Mouse (Mus musculus): ENCODE measurements around the gene B3galt4. TPM values are rescaled to one million over a fixed set of nuclear protein-coding genes. Genes with fewer than 3 reads are reported as not detected.
"Not testable (repeated sequence)": the region's sequence is repeated elsewhere in the genome, so short reads cannot be mapped to it uniquely, and the experiment has no call there.

B3galt4 gene
- polyA plus RNA-seq, 1 experiment from 2014 or later: 5.6 TPM

DNA sequence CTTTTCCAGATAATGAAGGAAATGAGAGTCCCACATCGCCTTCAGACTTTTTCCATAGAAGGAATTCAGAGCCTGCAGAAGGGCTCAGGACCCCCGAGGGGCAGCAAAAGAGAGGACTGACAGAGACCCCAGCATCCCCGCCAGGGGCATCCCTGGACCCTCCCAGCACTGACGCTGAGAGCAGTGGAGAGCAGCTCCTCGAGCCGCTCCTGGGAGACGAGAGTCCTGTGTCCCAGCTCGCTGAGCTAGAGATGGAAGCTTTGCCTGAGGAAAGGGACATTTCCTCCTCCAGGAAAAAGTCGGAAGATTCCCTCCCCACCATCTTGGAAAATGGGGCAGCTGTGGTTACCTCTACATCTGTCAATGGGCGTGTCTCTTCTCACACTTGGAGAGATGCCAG lies 38.0 kb downstream of the B3galt4 start:
- Histone ChIP-seq H3K27me3 (no peaks in the 10 kb centered on the region), H3K9me3 (replicated peaks) (no peaks in the 10 kb centered on the region), H3K36me3 (peaks cover 51% of the 10 kb centered on the region), H3K9ac (no peak overlapping the region), H3K4me2 (no peak overlapping the region), H3K27ac (no peak overlapping the region), H3K4me3 (replicated peaks) (no peak overlapping the region), H3K4me1 (peaks cover 60% of the 10 kb centered on the region)
- WGBS: 89% methylated on average over 10 of the region's 10 CpGs
- ATAC-seq (replicated peaks; ENCODE audit: low FRiP score): no peak

GRCm38 (mm10) chr17:33911813-33912414 lies 39.4 kb downstream of the B3galt4 start:
- peak overlapping the region; percentile 14 for H3K4me3 ChIP-seq (replicated peaks)
- H3K36me3 ChIP-seq: peaks cover 45% of the 10 kb centered on the region
- peak overlapping the region; percentile 51 for H3K27ac ChIP-seq
- peak overlapping the region; percentile 98 for H3K4me2 ChIP-seq
- 49% methylated on average over 28 of the region's 28 CpGs for WGBS
- H3K9me3 ChIP-seq (replicated peaks): no peaks in the 10 kb centered on the region
- ATAC-seq (replicated peaks; ENCODE audit: low FRiP score): no peak
- H3K27me3 ChIP-seq: no peaks in the 10 kb centered on the region
- H3K9ac ChIP-seq: peak overlapping the region; percentile 5; the same call in 1 of the 2 replicates
- peaks cover 55% of the 10 kb centered on the region for H3K4me1 ChIP-seq

DNA sequence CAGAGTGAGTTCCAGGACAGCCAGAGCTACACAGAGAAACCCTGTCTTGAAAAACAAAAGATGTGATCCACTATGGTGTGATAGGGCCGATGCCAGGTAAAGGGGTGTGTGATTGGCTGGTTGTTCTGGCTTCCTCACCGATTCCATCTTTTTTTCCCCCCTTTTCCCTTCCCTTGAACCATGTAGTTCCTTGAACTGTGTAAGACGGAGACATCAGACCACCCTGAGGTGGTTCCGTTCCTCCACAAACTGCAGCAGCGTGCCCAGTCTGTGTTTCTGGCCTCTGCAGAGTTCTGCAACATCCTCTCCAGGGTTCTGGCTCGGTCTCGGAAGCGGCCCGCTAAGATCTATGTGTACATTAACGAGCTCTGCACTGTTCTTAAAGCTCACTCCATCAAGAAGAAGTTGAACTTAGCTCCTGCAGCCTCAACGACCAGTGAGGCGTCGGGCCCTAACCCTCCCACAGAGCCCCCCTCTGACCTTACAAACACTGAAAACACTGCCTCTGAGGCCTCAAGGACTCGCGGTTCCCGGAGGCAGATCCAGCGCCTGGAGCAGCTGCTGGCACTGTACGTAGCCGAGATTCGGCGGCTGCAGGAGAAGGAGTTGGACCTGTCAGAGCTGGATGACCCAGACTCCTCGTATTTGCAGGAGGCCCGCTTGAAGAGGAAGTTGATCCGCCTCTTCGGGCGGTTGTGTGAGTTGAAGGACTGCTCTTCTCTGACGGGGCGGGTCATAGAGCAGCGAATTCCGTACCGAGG lies 40.1 kb downstream of the B3galt4 start:
- WGBS: 62% methylated on average over 31 of the region's 31 CpGs

GRCm38 (mm10) chr17:33910346-33911051 lies 40.8 kb downstream of the B3galt4 start:
- peak overlapping the region; percentile 98 for H3K4me2 ChIP-seq
- H3K9me3 ChIP-seq (replicated peaks): no peaks in the 10 kb centered on the region
- no peak for ATAC-seq (replicated peaks; ENCODE audit: low FRiP score)
- peaks cover 45% of the 10 kb centered on the region for H3K36me3 ChIP-seq
- peak overlapping the region; percentile 84 for H3K27ac ChIP-seq
- peak overlapping the region; percentile 66 for H3K4me3 ChIP-seq (replicated peaks)
- no peaks in the 10 kb centered on the region for H3K27me3 ChIP-seq
- peak overlapping the region; percentile 77 for H3K9ac ChIP-seq
- 41% methylated on average over 11 of the region's 11 CpGs for WGBS
- peaks cover 48% of the 10 kb centered on the region for H3K4me1 ChIP-seq

More for the DNA sequence above, 40.1 kb downstream of the B3galt4 start:
- Histone ChIP-seq H3K4me1 (peaks cover 49% of the 10 kb centered on the region), H3K4me2 (peak overlapping the region; percentile 98), H3K36me3 (peaks cover 45% of the 10 kb centered on the region), H3K9ac (0 out of 2 replicates have a peak overlapping the region, but pooled peaks have one; percentile 5), H3K27ac (peak overlapping the region; percentile 51), H3K4me3 (replicated peaks) (peak overlapping the region; percentile 14), H3K9me3 (replicated peaks) (no peaks in the 10 kb centered on the region), H3K27me3 (no peaks in the 10 kb centered on the region)
- ATAC-seq (replicated peaks; ENCODE audit: low FRiP score): no peak

DNA sequence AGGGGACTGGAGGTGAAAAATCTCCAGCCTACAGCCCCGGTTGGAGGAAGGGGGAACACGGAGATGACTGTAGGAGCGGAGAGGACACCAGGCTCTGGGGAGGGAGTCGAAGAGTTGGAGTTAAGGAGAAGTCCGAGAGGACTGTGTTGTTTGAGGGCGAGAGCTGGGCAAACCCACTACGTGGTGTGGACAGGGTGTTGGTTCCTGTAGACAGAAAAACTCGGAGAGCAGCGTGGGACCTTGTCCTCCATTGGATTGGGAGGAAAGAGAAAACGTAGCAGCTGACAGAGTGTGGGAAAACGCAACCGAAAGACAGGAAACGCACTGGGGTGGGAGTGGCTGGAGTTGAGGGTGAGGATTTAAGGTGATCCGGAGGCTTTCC lies 41.4 kb downstream of the B3galt4 start:
- Histone ChIP-seq H3K4me1 (peaks cover 42% of the 10 kb centered on the region), H3K9ac (peak overlapping the region; percentile 77), H3K4me3 (replicated peaks) (peak overlapping the region; percentile 66), H3K36me3 (peaks cover 40% of the 10 kb centered on the region), H3K27ac (peak overlapping the region; percentile 84), H3K4me2 (peak overlapping the region; percentile 98), H3K27me3 (no peaks in the 10 kb centered on the region), H3K9me3 (replicated peaks) (no peaks in the 10 kb centered on the region)
- under 1% methylated on average over 14 of the region's 14 CpGs for WGBS
- ATAC-seq (replicated peaks; ENCODE audit: low FRiP score): 0 out of 2 replicates have a peak, but pooled peaks have one; percentile 6

DNA sequence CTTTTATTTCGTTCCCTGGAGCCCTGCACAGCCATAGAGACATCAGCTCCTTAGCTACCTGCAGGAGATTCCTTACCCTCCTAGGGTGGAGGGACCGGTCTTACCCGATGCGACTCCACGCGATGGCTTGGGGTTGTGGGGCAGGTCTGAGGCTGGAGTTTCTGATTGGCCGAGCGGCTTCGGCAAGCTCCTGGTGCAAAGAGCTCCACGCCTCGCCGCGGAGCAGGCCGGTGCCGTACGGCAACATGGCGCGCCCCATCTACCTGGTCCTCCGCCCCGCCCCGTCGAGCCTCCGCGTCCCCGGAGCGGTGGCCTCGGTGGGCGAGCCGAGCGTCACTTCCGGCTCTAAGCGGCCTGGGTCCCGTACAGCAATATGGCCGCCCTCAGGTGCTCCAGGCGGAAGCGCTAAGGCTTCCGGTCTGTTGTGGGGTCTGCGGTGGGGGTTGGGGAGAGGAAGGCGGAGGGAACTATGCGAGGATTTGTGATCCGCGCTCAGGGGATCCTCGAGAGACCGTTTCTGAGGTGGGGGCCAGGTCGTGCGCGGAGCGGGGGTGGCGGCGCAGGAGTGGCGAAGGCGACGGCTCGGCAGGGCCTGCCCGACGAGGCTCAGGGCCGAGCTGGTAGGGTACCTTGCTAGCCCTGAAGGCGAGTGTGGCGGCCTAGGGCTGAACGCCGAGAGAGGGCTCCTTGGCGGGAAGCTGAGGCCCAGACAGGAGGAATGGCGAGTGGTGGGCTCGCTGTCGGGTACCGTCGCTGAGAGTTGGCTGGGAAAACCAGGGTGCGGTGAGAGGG lies 42.0 kb downstream of the B3galt4 start, which contains the start of gene Daxx:
TSS of gene Daxx (plus strand) at position 338 of the 792 bp plus-strand sequence.
- peak; percentile 96 for ATAC-seq (replicated peaks; ENCODE audit: low FRiP score)
- Histone ChIP-seq H3K9ac (peak within 1 kb of the TSS; percentile 77), H3K4me2 (peak within 1 kb of the TSS; percentile 98), H3K27me3 (no peaks in the 10 kb centered on the region), H3K36me3 (peaks cover 35% of the 10 kb centered on the region), H3K9me3 (replicated peaks) (no peaks in the 10 kb centered on the region), H3K4me1 (peaks cover 40% of the 10 kb centered on the region), H3K27ac (peak within 1 kb of the TSS; percentile 94), H3K4me3 (replicated peaks) (peak within 1 kb of the TSS; percentile 66)
- WGBS: under 1% methylated on average over 68 of the region's 68 CpGs

DNA sequence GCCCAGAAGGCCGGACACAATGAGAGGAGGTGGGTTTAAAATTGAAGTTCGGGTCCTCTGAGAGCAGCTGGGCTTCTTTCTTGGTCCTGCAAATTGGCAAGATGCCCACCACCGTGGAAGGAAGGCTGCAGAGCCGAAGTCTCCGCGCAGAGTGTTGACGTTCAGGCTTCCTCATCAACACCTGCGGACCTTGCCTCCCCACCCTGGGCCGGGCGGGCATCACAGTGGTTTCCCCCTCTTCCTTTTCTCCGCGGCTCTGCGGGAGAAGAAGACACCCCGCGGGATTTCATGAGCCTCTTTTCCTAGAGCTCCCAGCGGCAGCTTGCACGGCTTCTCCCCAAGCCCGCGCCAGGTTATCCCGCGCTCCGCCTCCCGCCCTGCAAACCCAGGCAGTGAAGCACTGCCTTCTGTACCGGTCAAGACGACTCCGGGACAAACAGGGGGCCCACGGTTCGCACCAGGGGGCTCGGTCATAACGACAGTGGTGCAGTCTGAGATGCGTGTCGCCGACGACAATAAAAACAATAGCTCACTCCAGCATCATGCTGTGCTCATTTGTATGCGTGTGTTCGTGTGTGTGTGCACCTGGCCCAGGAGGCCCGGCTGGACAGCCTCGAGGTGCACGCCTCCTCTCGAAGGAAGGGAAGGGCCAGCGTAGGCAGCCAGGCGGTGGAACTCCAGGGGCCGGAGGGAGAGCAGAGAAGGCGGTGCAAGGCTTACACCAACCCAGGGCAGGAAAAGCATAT lies 42.8 kb downstream of the B3galt4 start:
- under 1% methylated on average over 44 of the region's 44 CpGs for WGBS
- peak; percentile 63 for ATAC-seq (replicated peaks; ENCODE audit: low FRiP score)
- peak overlapping the region; percentile 98 for H3K4me2 ChIP-seq
- H3K9me3 ChIP-seq (replicated peaks): no peaks in the 10 kb centered on the region
- H3K4me3 ChIP-seq (replicated peaks): peak overlapping the region; percentile 66
- peaks cover 27% of the 10 kb centered on the region for H3K36me3 ChIP-seq
- H3K27ac ChIP-seq: peak overlapping the region; percentile 94
- peak overlapping the region; percentile 68 for H3K9ac ChIP-seq
- peaks cover 40% of the 10 kb centered on the region for H3K4me1 ChIP-seq
- H3K27me3 ChIP-seq: no peaks in the 10 kb centered on the region

GRCm38 (mm10) chr17:33904835-33905234 lies 46.5 kb downstream of the B3galt4 start, which contains the start of gene Platr17:
Gene Platr17, plus strand, starts transcription at chr17:33905135.
- WGBS: 25% methylated on average over 4 of the region's 4 CpGs
- not testable (repeated sequence) for H3K27me3 ChIP-seq; ATAC-seq (replicated peaks; ENCODE audit: low FRiP score); H3K36me3 ChIP-seq; H3K9ac ChIP-seq; H3K4me2 ChIP-seq; H3K27ac ChIP-seq; H3K9me3 ChIP-seq (replicated peaks); H3K4me3 ChIP-seq (replicated peaks)
- peaks cover 12% of the 10 kb centered on the region for H3K4me1 ChIP-seq

DNA sequence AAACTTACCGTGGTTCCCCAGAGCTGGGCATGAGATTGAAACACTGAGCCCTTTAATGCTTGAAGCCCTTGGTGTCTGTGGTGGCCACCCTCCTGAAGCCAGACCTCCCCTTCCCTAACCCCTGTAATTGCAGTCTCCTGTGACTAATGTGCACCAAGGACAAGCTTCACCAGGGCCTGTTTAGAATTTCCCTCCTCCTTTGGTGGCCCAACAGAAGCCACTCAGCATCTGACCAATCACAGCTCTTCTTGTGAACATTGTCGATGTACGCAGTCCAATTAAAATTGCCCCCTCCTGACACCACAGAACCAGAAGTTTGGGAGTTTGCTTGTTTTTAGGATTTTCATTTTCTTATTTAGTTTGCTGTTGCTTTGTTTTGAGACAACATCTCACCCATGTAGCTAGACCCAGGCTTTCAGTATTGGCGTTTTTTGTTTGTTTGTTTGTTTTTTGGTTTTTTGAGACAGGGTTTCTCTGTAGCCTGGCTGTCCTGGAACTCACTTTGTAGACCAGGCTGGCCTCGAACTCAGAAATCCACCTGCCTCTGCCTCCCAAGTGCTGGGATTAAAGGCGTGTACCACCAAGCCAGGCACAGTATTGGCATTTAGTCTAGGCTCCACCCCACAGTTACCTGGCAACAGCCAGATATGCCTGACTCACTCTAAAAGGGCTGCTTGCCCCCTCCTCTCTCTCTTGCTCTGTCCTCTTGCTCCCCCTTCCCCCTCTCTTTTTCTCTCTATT lies 47.2 kb downstream of the B3galt4 start:
- not testable (repeated sequence) for H3K9ac ChIP-seq; H3K9me3 ChIP-seq (replicated peaks); H3K27me3 ChIP-seq; H3K36me3 ChIP-seq; H3K27ac ChIP-seq; H3K4me2 ChIP-seq; H3K4me3 ChIP-seq (replicated peaks); ATAC-seq (replicated peaks; ENCODE audit: low FRiP score)
- peaks cover 12% of the 10 kb centered on the region for H3K4me1 ChIP-seq
- 78% methylated on average over 6 of the region's 6 CpGs for WGBS

DNA sequence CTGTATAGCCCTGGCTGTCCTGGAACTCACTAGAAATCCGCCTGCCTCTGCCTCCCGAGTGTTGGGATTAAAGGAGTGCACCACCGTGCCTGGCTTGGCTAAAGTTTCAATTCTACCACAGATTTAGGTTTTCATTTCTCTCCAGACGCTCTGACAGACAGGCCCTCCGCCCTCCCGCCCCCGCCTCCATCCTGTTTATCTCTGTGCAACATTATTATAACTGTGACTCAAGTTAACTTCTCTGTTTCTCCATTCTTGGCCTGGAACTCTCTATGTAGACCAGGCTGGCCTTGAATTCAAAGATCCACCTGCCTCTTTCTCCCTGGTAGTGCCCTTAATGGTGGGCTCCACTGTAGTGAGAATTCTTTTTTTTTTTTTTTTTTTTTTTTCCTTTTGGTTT lies 48.8 kb downstream of the B3galt4 start:
- ATAC-seq (replicated peaks; ENCODE audit: low FRiP score): no peak
- 74% methylated on average over 7 of the region's 7 CpGs for WGBS
- no peak overlapping the region for H3K4me3 ChIP-seq (replicated peaks)

More for the DNA sequence above, 48.8 kb downstream of the B3galt4 start:
- Histone ChIP-seq H3K4me1 (peaks cover 1% of the 10 kb centered on the region; the same call in 1 of the 2 replicates), H3K27ac (no peak overlapping the region), H3K27me3 (no peaks in the 10 kb centered on the region), H3K9ac (no peak overlapping the region), H3K36me3 (no peaks in the 10 kb centered on the region), H3K4me2 (no peak overlapping the region), H3K9me3 (replicated peaks) (no peaks in the 10 kb centered on the region)
